8 mouse cellular contexts compared by ENCODE assay signal in genomic region chr4:47255641-47256040, GRCm38 (mm10). TPM values are rescaled to one million over a fixed set of nuclear protein-coding genes. Genes with fewer than 3 reads are reported as not detected.
DNase-seq lines count a peak whose midpoint lies in the region; ATAC-seq and TF ChIP-seq lines count a peak whose summit lies in the region.

No protein-coding gene starts in this region.

- H3K27ac ChIP-seq in heart, embryonic 11.5 days (ENCODE audit: low read depth, low read length), result no peak overlapping the region
- no peak overlapping the region for H3K27ac ChIP-seq in forebrain, embryonic 12.5 days
- H3K27ac ChIP-seq in midbrain, embryonic 13.5 days, result no peak overlapping the region
- H3K27ac ChIP-seq in spleen, adult 2 months (ENCODE audit: insufficient read depth, low read length), result no peak overlapping the region

- H3K27me3 ChIP-seq in heart, embryonic 11.5 days (ENCODE audit: control insufficient read depth, insufficient read depth, low read length), result no peaks in the 10 kb centered on the region
- no peaks in the 10 kb centered on the region for H3K27me3 ChIP-seq in forebrain, embryonic 12.5 days
- H3K27me3 ChIP-seq in midbrain, embryonic 13.5 days, result no peaks in the 10 kb centered on the region
- H3K27me3 ChIP-seq in spleen, adult 2 months (ENCODE audit: control insufficient read depth, insufficient read depth, low read length), result no peaks in the 10 kb centered on the region

- ATAC-seq in heart, embryonic 11.5 days (replicated peaks; ENCODE audit: insufficient number of reproducible peaks, low FRiP score, low TSS enrichment), result no peak
- 0 out of 2 replicates have a peak, but pooled peaks have one; percentile 17 for ATAC-seq in forebrain, embryonic 12.5 days (ENCODE audit: low FRiP score)
- peak; percentile 55; the same call in 1 of the 2 replicates for ATAC-seq in midbrain, embryonic 13.5 days

- peak; percentile 97 for DNase-seq in heart, adult 11 months
- peak; percentile 21 for DNase-seq in c-Kit-negative CD71-positive TER-119-positive erythroid progenitor cells, embryonic 14.5 days (ENCODE audit: low read depth, low spot score)
- peak; percentile 91 for DNase-seq in heart, postnatal 4 days
- peak; percentile 57 to 73 for DNase-seq in left cerebral cortex, postnatal 14 days (ENCODE audit: low spot score in 2 of 2)
- DNase-seq in spleen, adult 2 months (ENCODE audit: low read depth in 1 of 2, low spot score in 2 of 2), result peak; percentile 36 to 76

- H3K36me3 ChIP-seq in heart, embryonic 11.5 days (ENCODE audit: control insufficient read depth, insufficient read depth, low read length), result no peaks in the 10 kb centered on the region
- H3K36me3 ChIP-seq in forebrain, embryonic 12.5 days (replicated peaks), result no peaks in the 10 kb centered on the region
- no peaks in the 10 kb centered on the region for H3K36me3 ChIP-seq in midbrain, embryonic 13.5 days
- no peaks in the 10 kb centered on the region for H3K36me3 ChIP-seq in spleen, adult 2 months (ENCODE audit: control insufficient read depth, insufficient read depth, low read length)

- TF ChIP-seq POLR2A in spleen, adult 2 months (IDR thresholded peaks at IDR 0.05; ENCODE audit: low read depth, low read length), result no peak

- no peak overlapping the region for H3K9ac ChIP-seq in heart, embryonic 11.5 days (ENCODE audit: low read depth, low read length)
- H3K9ac ChIP-seq in forebrain, embryonic 12.5 days, result no peak overlapping the region
- no peak overlapping the region for H3K9ac ChIP-seq in midbrain, embryonic 13.5 days (replicated peaks)

- H3K4me2 ChIP-seq in heart, embryonic 11.5 days, result no peak overlapping the region
- no peak overlapping the region for H3K4me2 ChIP-seq in forebrain, embryonic 12.5 days
- H3K4me2 ChIP-seq in midbrain, embryonic 13.5 days (replicated peaks), result no peak overlapping the region

- intact Hi-C loops in left cerebral cortex, postnatal 14 days (cut with DNase I), result no loop called here

- no peaks in the 10 kb centered on the region for H3K4me1 ChIP-seq in heart, embryonic 11.5 days (ENCODE audit: control insufficient read depth, insufficient read depth, low read length)
- no peaks in the 10 kb centered on the region for H3K4me1 ChIP-seq in forebrain, embryonic 12.5 days
- H3K4me1 ChIP-seq in midbrain, embryonic 13.5 days (replicated peaks), result no peaks in the 10 kb centered on the region
- H3K4me1 ChIP-seq in spleen, adult 2 months (ENCODE audit: control insufficient read depth, insufficient read depth, insufficient read length), result peaks cover 8% of the 10 kb centered on the region; the same call in 1 of the 2 replicates

- TF ChIP-seq CTCF in spleen, adult 2 months (IDR thresholded peaks at IDR 0.05; ENCODE audit: extremely low read depth, insufficient read depth, insufficient read length, insufficient replicate concordance), result peak; percentile 91; the same call in 1 of the 2 replicates

- H3K4me3 ChIP-seq in heart, embryonic 11.5 days (ENCODE audit: low read depth, low read length), result no peak overlapping the region
- H3K4me3 ChIP-seq in forebrain, embryonic 12.5 days (replicated peaks), result no peak overlapping the region
- no peak overlapping the region for H3K4me3 ChIP-seq in midbrain, embryonic 13.5 days (replicated peaks)
- H3K4me3 ChIP-seq in spleen, adult 2 months (ENCODE audit: extremely low read depth, insufficient read depth, insufficient read length), result no peak overlapping the region

- WGBS in heart, embryonic 11.5 days (ENCODE audit: insufficient replicate concordance), result 36% methylated on average over 4 of the region's 4 CpGs
- WGBS in forebrain, embryonic 12.5 days, result 45% methylated on average over 4 of the region's 4 CpGs
- WGBS in midbrain, embryonic 13.5 days, result 35% methylated on average over 4 of the region's 4 CpGs
- WGBS in spleen, adult 2 months, result 47% methylated on average over 4 of the region's 4 CpGs

- H3K9me3 ChIP-seq in heart, embryonic 11.5 days (replicated peaks; ENCODE audit: control insufficient read depth, low read length), result 0 out of 2 replicates have a peak, but pooled peaks cover 2% of the 10 kb centered on the region
- H3K9me3 ChIP-seq in forebrain, embryonic 12.5 days, result peaks cover 7% of the 10 kb centered on the region; the same call in 1 of the 2 replicates
- no peaks in the 10 kb centered on the region for H3K9me3 ChIP-seq in midbrain, embryonic 13.5 days

RNA-seq across cellular contexts. Expression of gene Col15a1, which starts 47.7 kb away (rescaled TPM):
- 0.97 and 2.0 TPM in 2 replicates for polyA plus RNA-seq in heart, embryonic 11.5 days (2014; fragmentation: Nextera tagmentation; extraction: Ambion mirVana)
- polyA plus RNA-seq in forebrain, embryonic 12.5 days (2016; fragmentation: Nextera tagmentation; extraction: Ambion mirVana), result 4.5 and 5.2 TPM in 2 replicates
- 100 to 1,000 TPM; 165 to 183 TPM for total RNA-seq in heart, postnatal 4 days (2021)
- 10 to 100 TPM in 1 of 2 experiments, 1 to 10 TPM in 1; 9.0 to 13.0 TPM for total RNA-seq in left cerebral cortex, postnatal 14 days (2021)
- 1.2 and 1.5 TPM in 2 replicates for polyA plus RNA-seq in midbrain, embryonic 13.5 days (2015; fragmentation: Nextera tagmentation; extraction: Ambion mirVana)
- polyA plus RNA-seq in spleen, adult 2 months (2012; rRNA removed), result 2.5 and 3.5 TPM in 2 replicates

Comparison
In these comparisons a context has a peak if more than half of its experiments do, and no peak if none do; other contexts are left out.
1. DNase-seq: peak in every context shown above with its lines; median percentile 97 in heart, adult 11 months; 91 in heart, postnatal 4 days; 65 in left cerebral cortex, postnatal 14 days; 56 in spleen, adult 2 months; 21 in c-Kit-negative CD71-positive TER-119-positive erythroid progenitor cells, embryonic 14.5 days.